Mouse (Mus musculus) CH12.LX (cell line): ENCODE results near the gene Awat2. TPM values are rescaled to one million over a fixed set of nuclear protein-coding genes. Genes with fewer than 3 reads are reported as not detected.

ENCODE experiments used
- DNase-seq: peaks from one replicate; pipeline ENCODE4 v3.0.0-alpha.2; 2013; ENCODE audit errors: extremely low read depth
- H3K27ac ChIP-seq: 2 replicates; pipeline ENCODE4 v1.5.1; 2012; ENCODE audit warnings: low read depth, mild to moderate bottlenecking, control low read depth, moderate library complexity; ENCODE audit not compliant: insufficient read depth
- H3K27me3 ChIP-seq: replicated peaks from 2 replicates; pipeline ENCODE3; 2012; ENCODE audit warnings: inconsistent platforms
- H3K36me3 ChIP-seq, 2 experiments: replicated peaks in 1 of 2; 2 replicates each; pipeline versions ENCODE3 to v1.6.1; 2012; ENCODE audit warnings: inconsistent platforms in 1 of 2, low read length in 1 of 2, mild to moderate bottlenecking in 1 of 2, mixed read lengths in 1 of 2, moderate library complexity in 1 of 2; ENCODE audit not compliant: control insufficient read depth in 1 of 2, insufficient read depth in 1 of 2
- H3K4me1 ChIP-seq, 2 experiments: 2 replicates each; pipeline ENCODE4 v1.6.1; 2012; ENCODE audit warnings: inconsistent platforms in 1 of 2, moderate library complexity in 1 of 2; ENCODE audit not compliant: insufficient read depth in 2 of 2, control insufficient read depth in 1 of 2
- H3K4me2 ChIP-seq: 2 replicates; pipeline ENCODE4 v1.6.1; 2012; ENCODE audit warnings: low read depth, mild to moderate bottlenecking, control low read depth; ENCODE audit not compliant: poor library complexity, insufficient read depth, severe bottlenecking
- H3K4me3 ChIP-seq, 3 experiments: fragments of 150-350 bp in 1 of 3; sonication (generic) in 1 of 3; replicated peaks in 1 of 3; 2 replicates each; pipeline versions ENCODE3 to v1.5.1; 2011 to 2012; ENCODE audit warnings: low read depth in 2 of 3, low read length in 2 of 3, mild to moderate bottlenecking in 2 of 3, moderate library complexity in 2 of 3, control low read depth in 1 of 3, improper control_type of control experiment in 1 of 3, inconsistent platforms in 1 of 3, mixed read lengths in 1 of 3; ENCODE audit not compliant: poor library complexity in 1 of 3
- H3K79me2 ChIP-seq: replicated peaks from 2 replicates; pipeline ENCODE4 v1.6.1; 2012; ENCODE audit warnings: mild to moderate bottlenecking, moderate library complexity; ENCODE audit not compliant: control insufficient read depth, poor library complexity, insufficient read depth, severe bottlenecking; ENCODE audit errors: extremely low read depth
- H3K9ac ChIP-seq: 2 replicates; pipeline ENCODE4 v1.6.1; 2012; ENCODE audit warnings: low read depth, mild to moderate bottlenecking, control low read depth, moderate library complexity; ENCODE audit not compliant: insufficient read depth
- H3K9me3 ChIP-seq: replicated peaks from 2 replicates; pipeline ENCODE3; 2012; ENCODE audit warnings: low read length, inconsistent platforms, mixed read lengths
- BHLHE40 ChIP-seq: IDR thresholded peaks from 2 replicates; pipeline ENCODE4 v1.6.1; 2011; ENCODE audit warnings: mild to moderate bottlenecking, low read depth, low read length, improper control_type of control experiment
- CHD2 ChIP-seq: IDR thresholded peaks from 2 replicates; pipeline ENCODE4 v1.6.1; 2011; ENCODE audit warnings: low read length, improper control_type of control experiment
- ELF1 ChIP-seq: IDR thresholded peaks from 2 replicates; pipeline ENCODE4 v1.6.1; 2014; ENCODE audit warnings: low read depth, mild to moderate bottlenecking, inconsistent platforms, low read length, improper control_type of control experiment
- EP300 ChIP-seq: IDR thresholded peaks from 2 replicates; pipeline ENCODE4 v1.6.1; 2011; ENCODE audit warnings: low read length, improper control_type of control experiment
- IRF4 ChIP-seq: IDR thresholded peaks from 2 replicates; pipeline ENCODE4 v1.6.1; 2014; ENCODE audit warnings: low read depth, mild to moderate bottlenecking, inconsistent platforms, low read length, improper control_type of control experiment
- JUN ChIP-seq: IDR thresholded peaks from 2 replicates; pipeline ENCODE4 v1.6.1; 2011; ENCODE audit warnings: low read depth, mild to moderate bottlenecking, low read length, improper control_type of control experiment, moderate library complexity; ENCODE audit not compliant: insufficient read depth
- JUND ChIP-seq: conservative IDR thresholded peaks from 2 replicates; pipeline ENCODE4 v1.6.1; 2011; ENCODE audit warnings: low read depth, low read length, improper control_type of control experiment
- MAZ ChIP-seq: IDR thresholded peaks from 2 replicates; pipeline ENCODE4 v1.6.1; 2012; ENCODE audit warnings: low read depth, mild to moderate bottlenecking, inconsistent platforms, low read length, improper control_type of control experiment, moderate library complexity
- MYC ChIP-seq: IDR thresholded peaks from 2 replicates; pipeline ENCODE4 v1.6.1; 2011; ENCODE audit warnings: low read depth, mild to moderate bottlenecking, improper control_type of control experiment, low read length
- NELFE ChIP-seq: IDR thresholded peaks from 2 replicates; pipeline ENCODE4 v1.6.1; 2011; ENCODE audit warnings: low read depth, low read length, improper control_type of control experiment
- PAX5 ChIP-seq: IDR thresholded peaks from 2 replicates; pipeline ENCODE4 v1.6.1; 2012; ENCODE audit warnings: low read length, inconsistent platforms, mixed read lengths
- POLR2A ChIP-seq: IDR thresholded peaks from 2 replicates; pipeline ENCODE4 v1.6.1; 2011; ENCODE audit warnings: low read depth, mild to moderate bottlenecking, improper control_type of control experiment, low read length
- POLR2AphosphoS2 ChIP-seq: IDR thresholded peaks from 2 replicates; pipeline ENCODE4 v1.6.1; 2011; ENCODE audit warnings: low read depth, low read length, improper control_type of control experiment
- SMC3 ChIP-seq: IDR thresholded peaks from 2 replicates; pipeline ENCODE4 v1.6.1; 2011; ENCODE audit warnings: low read depth, low read length, improper control_type of control experiment
- USF2 ChIP-seq: conservative IDR thresholded peaks from 2 replicates; pipeline ENCODE4 v1.6.1; 2011; ENCODE audit warnings: low read depth, low read length, improper control_type of control experiment
- ZNF384 ChIP-seq: IDR thresholded peaks from 2 replicates; pipeline ENCODE4 v1.6.1; 2012; ENCODE audit warnings: low read depth, low read length, improper control_type of control experiment, inconsistent platforms
- dilution Hi-C: fragments of 300-500 bp; cut with MboI; formaldehyde crosslinking; loops from 2 replicates; pipeline ENCODE4 v1.14.3; 2020; ENCODE audit warnings: low sequenced_read_pairs; ENCODE audit not compliant: extremely low pct_unique_long_range_greater_than_20kb, extremely low pct_ligation_motif_present
- in situ Hi-C: fragments of 300-500 bp; cut with MboI; formaldehyde crosslinking; loops from 3 replicates; pipeline ENCODE4 v1.14.3; 2019; ENCODE audit warnings: low sequenced_read_pairs, low pct_ligation_motif_present, low pct_unique_long_range_greater_than_20kb, mixed read lengths
- polyA plus RNA-seq: library from polyadenylated mRNA; unstranded; fragments of >175 nt; gene quantifications from 2 replicates; pipeline ENCODE4 v1.2.1, GENCODE M21; 2012; ENCODE audit warnings: low read depth; ENCODE audit not compliant: insufficient read length
- total RNA-seq, 2 experiments: library from RNA; depleted of rRNA; stranded (reverse); fragments of 300-350 nt in 1 of 2; fragments of >200 nt in 1 of 2; gene quantifications; 2 replicates each; pipeline ENCODE4 v1.2.3; 2012 to 2014

Awat2 gene
- total and polyA plus RNA-seq, 3 experiments = 0.67 to 2.0 (median 1.1) TPM

DNA sequence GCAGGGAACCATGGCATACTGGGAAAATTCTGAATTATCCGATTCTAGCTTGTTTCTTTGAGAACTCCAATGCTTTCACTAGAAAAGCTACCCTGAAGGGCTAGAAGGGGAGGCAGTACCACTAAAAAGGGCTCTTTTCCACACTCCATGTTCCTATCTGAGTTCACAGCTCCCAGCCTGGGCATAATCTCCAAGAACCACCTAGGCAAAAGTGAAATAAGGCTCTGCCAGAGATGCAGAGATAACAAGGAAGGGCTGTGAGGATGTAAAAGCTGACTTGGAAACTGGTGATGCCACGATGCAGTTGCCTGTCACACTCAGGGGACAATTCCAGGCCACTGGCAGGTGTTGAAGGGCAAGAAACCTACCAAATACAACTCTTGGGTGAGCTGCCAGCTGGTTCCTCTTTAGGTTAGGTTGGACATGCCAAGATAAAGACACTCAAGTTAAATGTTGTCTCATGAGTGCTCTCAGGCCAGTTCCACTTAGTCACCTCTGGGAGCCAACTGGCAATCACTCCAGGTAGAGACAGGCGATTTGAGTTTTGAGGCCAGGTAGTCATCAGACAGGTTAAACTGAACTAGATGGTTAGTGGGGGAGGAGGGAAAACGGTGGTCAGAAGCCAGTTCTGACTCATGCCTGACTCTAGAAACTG, 33.2 kb upstream of the Awat2 start:
- TF ChIP-seq MAZ (no peak), IRF4 (0 out of 2 replicates have a peak, but pooled peaks have one; percentile 7)
- TF ChIP-seq, all 38 proteins: peak for 1
- dilution Hi-C loops = no loop called here
- Histone ChIP-seq H3K4me2 (no peak overlapping the region), H3K79me2 (no peaks in the 10 kb centered on the region), H3K36me3 (no peaks in the 10 kb centered on the region), H3K27ac (no peak overlapping the region), H3K4me1 (peaks cover 0 to 15% of the 10 kb centered on the region in 2 experiments; a peak in 2 of 4 replicates), H3K9ac (no peak overlapping the region), H3K27me3 (no peaks in the 10 kb centered on the region), H3K4me3 (no peak overlapping the region), H3K9me3 (no peaks in the 10 kb centered on the region)
- no peak for DNase-seq
- in situ Hi-C loops = no loop called here

DNA sequence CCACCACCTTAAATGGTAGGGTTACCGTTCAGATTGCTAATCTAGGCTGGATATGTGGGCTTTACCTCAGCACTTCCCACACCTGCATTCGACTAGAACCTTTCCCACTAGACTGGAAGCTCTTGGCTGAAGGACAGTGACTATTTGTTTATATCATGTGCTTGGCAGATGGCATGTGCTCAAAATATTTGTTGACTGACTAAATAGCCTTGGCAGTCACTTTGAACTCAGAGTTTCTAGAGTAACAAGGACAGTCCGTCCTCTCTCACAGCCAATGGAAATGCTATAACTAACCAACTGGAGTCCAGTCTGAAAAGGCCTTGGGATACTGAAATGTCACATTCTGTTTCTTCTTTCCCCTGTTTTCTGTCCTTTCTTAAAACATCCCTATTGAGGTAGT, 29.0 kb upstream of the Awat2 start:
- in situ Hi-C loops = no loop called here
- Histone ChIP-seq H3K9ac (no peak overlapping the region), H3K4me1 (peaks cover 0 to 19% of the 10 kb centered on the region in 2 experiments; a peak in 2 of 4 replicates)
- TF ChIP-seq BHLHE40 (no peak), JUND (no peak), ELF1 (no peak), MAZ (no peak), MYC (no peak), USF2 (no peak), EP300 (no peak), PAX5 (no peak), SMC3 (no peak), ZNF384 (no peak), JUN (no peak), POLR2AphosphoS2 (no peak), POLR2A (no peak), IRF4 (no peak)
- TF ChIP-seq, all 38 proteins: peak for 0
- dilution Hi-C loops = no loop called here
- Histone ChIP-seq H3K4me3 (no peak overlapping the region), H3K9me3 (no peaks in the 10 kb centered on the region), H3K27ac (no peak overlapping the region), H3K36me3 (no peaks in the 10 kb centered on the region), H3K27me3 (no peaks in the 10 kb centered on the region), H3K79me2 (no peaks in the 10 kb centered on the region), H3K4me2 (no peak overlapping the region)
- DNase-seq = no peak

DNA sequence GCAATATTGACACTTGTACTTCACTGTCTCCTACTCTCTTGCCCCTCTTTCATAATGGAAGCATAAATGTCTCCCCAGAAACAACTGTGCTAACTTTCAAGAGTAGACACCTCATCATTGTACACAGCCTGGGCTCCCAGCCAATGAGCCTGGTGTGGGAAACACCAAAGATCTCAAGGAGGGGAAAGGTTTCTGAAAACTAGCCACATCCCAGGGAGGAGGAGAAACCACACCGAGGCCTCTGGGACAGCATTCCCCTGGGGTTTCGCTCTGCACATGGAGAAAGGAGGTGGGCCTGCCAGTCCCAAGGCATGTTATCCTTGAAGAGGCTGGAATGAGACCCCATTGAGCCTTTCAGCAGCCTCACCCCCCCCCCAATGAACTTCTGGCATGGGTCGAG, 27.6 kb upstream of the Awat2 start:
- Histone ChIP-seq H3K79me2 (no peaks in the 10 kb centered on the region), H3K27ac (no peak overlapping the region), H3K4me3 (no peak overlapping the region), H3K4me2 (no peak overlapping the region), H3K9me3 (no peaks in the 10 kb centered on the region), H3K27me3 (no peaks in the 10 kb centered on the region), H3K9ac (no peak overlapping the region), H3K36me3 (no peaks in the 10 kb centered on the region), H3K4me1 (peaks cover 0 to 11% of the 10 kb centered on the region in 2 experiments; a peak in 2 of 4 replicates)
- TF ChIP-seq JUN (no peak), NELFE (no peak), CHD2 (no peak)
- dilution Hi-C loops = no loop called here
- in situ Hi-C loops = no loop called here
- no peak for DNase-seq
